Mouse (Mus musculus) heart, adult 2 months (tissue): ENCODE data around the gene Sept9.

Experiments
- CTCF ChIP-seq: fragments of 200-600 bp; IDR thresholded peaks from 2 replicates; pipeline ENCODE4 v1.8.1; 2022; ENCODE audit warnings: antibody characterized with exemption, mild to moderate bottlenecking, moderate library complexity
- POLR2A ChIP-seq: fragments of 200-500 bp; IDR thresholded peaks from 2 replicates; pipeline ENCODE4 v1.6.1; 2011; ENCODE audit warnings: mild to moderate bottlenecking, low read depth, low read length, control low read depth; ENCODE audit not compliant: insufficient read depth

DNA sequence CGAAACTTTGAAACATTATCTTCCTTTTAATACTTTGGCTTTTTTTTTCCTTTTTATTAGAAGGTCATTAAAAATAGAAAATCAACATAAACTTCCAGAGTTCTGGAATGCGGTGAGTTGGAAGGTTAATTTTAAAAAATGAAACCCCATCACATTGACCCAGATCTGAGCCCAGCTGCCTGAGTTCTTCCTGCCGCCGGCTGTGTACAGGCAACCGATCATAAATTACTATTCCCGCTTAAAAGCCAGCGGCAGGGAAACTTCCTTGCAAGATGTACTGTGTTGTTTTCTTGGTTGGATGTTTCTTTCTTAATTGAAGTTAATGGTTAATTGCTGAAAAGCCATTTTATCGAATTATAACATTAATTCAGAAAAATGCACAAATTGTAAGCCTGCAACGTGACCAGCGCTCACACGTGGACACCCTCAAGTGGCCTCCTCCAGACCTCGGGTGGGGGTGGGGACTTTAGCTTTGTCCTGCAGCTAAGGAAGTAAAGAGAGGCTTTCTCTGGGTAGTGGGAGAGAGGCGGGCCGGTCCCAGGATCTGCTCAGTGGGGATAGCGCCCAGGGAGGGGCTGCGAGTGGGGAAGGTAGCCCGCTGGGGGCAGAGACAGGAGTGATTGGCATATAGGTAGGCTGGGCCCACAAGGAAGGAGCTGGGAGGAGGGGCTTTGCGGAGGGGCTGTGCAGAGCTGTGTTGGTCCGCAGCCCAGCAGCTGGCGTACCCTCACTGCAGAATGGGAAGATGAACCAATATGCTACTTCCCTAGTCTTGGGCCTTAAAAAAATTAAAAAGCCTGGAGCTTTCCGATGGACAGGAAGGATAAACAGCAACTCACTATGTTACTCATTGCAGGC is 14.2 kb upstream of the Sept9 start:
- TF ChIP-seq CTCF (no peak), POLR2A (no peak)
